Mouse (Mus musculus): ENCODE data around the gene Arf1.

The Arf1 gene

GRCm38 (mm10) chr11:59228122-59228953, at the start of gene Arf1:
Gene Arf1 (minus strand): TSS chr11:59228270.
- in situ Hi-C loops (cut with MboI, MseI) = no loop called here

GRCm38 (mm10) chr11:59276877-59277276, 48.8 kb upstream of the Arf1 start:
- in situ Hi-C loops (cut with MboI, MseI) = no loop called here

- in situ Hi-C loops (cut with MboI, MseI) = no loop called here
Observed at GRCm38 (mm10) chr11:59274184-59274583, 46.1 kb upstream of the Arf1 start.

- in situ Hi-C loops (cut with MboI, MseI) = no loop called here
Observed at GRCm38 (mm10) chr11:59266727-59267126, 38.7 kb upstream of the Arf1 start.

GRCm38 (mm10) chr11:59265154-59265813, 37.2 kb upstream of the Arf1 start:
- in situ Hi-C loops (cut with MboI, MseI) = no loop called here

GRCm38 (mm10) chr11:59264593-59264992, 36.5 kb upstream of the Arf1 start:
- in situ Hi-C loops (cut with MboI, MseI) = no loop called here

- in situ Hi-C loops (cut with MboI, MseI) = no loop called here
Observed at GRCm38 (mm10) chr11:59263870-59264563, 35.9 kb upstream of the Arf1 start.

- in situ Hi-C loops (cut with MboI, MseI) = no loop called here
Observed at GRCm38 (mm10) chr11:59262308-59262707, 34.2 kb upstream of the Arf1 start.

GRCm38 (mm10) chr11:59260706-59261493, 32.8 kb upstream of the Arf1 start:
- in situ Hi-C loops (cut with MboI, MseI) = no loop called here

GRCm38 (mm10) chr11:59259647-59260046, 31.6 kb upstream of the Arf1 start:
- in situ Hi-C loops (cut with MboI, MseI) = loop anchor here (10.0 kb wide), 1 partner anchor 225 kb away; no protein-coding TSS in a partner anchor

GRCm38 (mm10) chr11:59248101-59248500, 20.0 kb upstream of the Arf1 start:
- in situ Hi-C loops (cut with MboI, MseI) = loop anchor here (5.0 kb wide), 1 partner anchor 916 kb away; the partner anchor contains the start of genes Sh3bp5l and Zfp672

- in situ Hi-C loops (cut with MboI, MseI) = no loop called here
Observed at GRCm38 (mm10) chr11:59243856-59244255, 15.8 kb upstream of the Arf1 start.

- in situ Hi-C loops (cut with MboI, MseI) = no loop called here
Observed at GRCm38 (mm10) chr11:59241841-59242240, 13.8 kb upstream of the Arf1 start.

- in situ Hi-C loops (cut with MboI, MseI) = no loop called here
Observed at GRCm38 (mm10) chr11:59239796-59240195, 11.7 kb upstream of the Arf1 start.

GRCm38 (mm10) chr11:59239428-59239785, 11.3 kb upstream of the Arf1 start:
- in situ Hi-C loops (cut with MboI, MseI) = no loop called here

- in situ Hi-C loops (cut with MboI, MseI) = no loop called here
Observed at GRCm38 (mm10) chr11:59238525-59239427, 10.7 kb upstream of the Arf1 start.

- in situ Hi-C loops (cut with MboI, MseI) = loop anchor here (5.0 kb wide), 1 partner anchor 250 kb away; no protein-coding TSS in a partner anchor
Observed at GRCm38 (mm10) chr11:59232797-59233196, 4.7 kb upstream of the Arf1 start.

GRCm38 (mm10) chr11:59230144-59230760, 2.2 kb upstream of the Arf1 start:
- in situ Hi-C loops (cut with MboI, MseI) = loop anchor here (5.0 kb wide), 1 partner anchor 252 kb away; no protein-coding TSS in a partner anchor

- in situ Hi-C loops (cut with MboI, MseI) = no loop called here
Observed at GRCm38 (mm10) chr11:59227604-59228121, 407 bp downstream of the Arf1 start.

Data from regulatory T cell (primary cell).